Mouse (Mus musculus) E14TG2a.4 (cell line): ENCODE measurements around the gene 5430419D17Rik.

Experiments
- CTCF ChIP-seq: conservative IDR thresholded peaks from 2 replicates; pipeline ENCODE4 v1.5.1; 2014; ENCODE audit warnings: low read length
- NANOG ChIP-seq: IDR thresholded peaks from 2 replicates; pipeline ENCODE4 v1.6.1; 2014; ENCODE audit warnings: borderline replicate concordance, low read length, mixed read lengths
- POU5F1 ChIP-seq: IDR thresholded peaks from 2 replicates; pipeline ENCODE4 v1.6.1; 2014; ENCODE audit warnings: low read length, borderline replicate concordance

- TF ChIP-seq CTCF (no peak), POU5F1 (no peak), NANOG (no peak)
Measured at GRCm38 (mm10) chr7:131162251-131162650, 12.0 kb upstream of the 5430419D17Rik start.
